Mouse (Mus musculus): ENCODE results near the gene Gtf2h1. TPM values are rescaled to one million over a fixed set of nuclear protein-coding genes. Genes with fewer than 3 reads are reported as not detected.

Gtf2h1 gene
- polyA plus RNA-seq, 1 experiment from 2014 or later, result 54.0 TPM

DNA sequence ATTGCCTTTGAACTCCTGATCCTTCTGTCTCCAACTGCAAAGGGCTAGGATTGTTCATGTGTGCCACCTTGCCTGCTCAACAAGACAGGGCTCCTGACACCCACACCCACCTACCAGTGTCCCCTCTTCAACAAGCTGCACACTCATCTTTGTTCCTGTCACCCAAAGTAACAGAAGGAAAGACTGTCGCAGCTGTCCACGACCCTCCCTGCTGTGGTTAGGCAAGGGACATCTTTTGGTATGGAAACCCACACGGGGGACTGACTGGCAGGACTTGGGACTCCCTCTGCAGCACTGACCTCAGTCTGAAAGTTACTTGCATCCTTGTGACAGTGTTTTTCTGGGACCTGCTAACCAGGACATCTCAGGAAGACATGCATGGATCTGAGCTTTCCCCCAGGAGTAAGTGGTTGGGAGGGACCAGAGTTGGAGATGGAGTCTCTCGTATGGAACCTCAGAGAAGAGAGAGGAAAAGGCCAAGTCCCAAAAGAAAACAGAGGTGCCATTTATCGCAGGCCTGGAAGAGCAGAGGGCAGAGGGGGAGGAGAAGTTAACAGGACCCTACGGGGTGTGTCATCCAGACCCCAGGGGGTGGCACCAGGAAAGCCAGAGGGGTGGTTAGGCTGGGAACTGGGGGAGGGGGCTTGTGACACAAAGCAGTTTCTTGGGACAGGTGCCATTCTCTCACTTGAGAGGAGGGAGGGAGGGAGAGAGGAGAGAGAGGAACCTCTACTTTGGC is 45.1 kb downstream of the Gtf2h1 start, which contains the start of gene Ldha:
Gene Ldha (plus strand): TSS at position 689 of the 739 bp plus-strand sequence.
- WGBS, result 22% methylated on average over 6 of the region's 6 CpGs
- H3K27me3 ChIP-seq, result 0 out of 2 replicates have a peak, but pooled peaks cover 6% of the 10 kb centered on the region
- H3K4me1 ChIP-seq, result peaks cover 26% of the 10 kb centered on the region
- no peak within 1 kb of the TSS for H3K4me3 ChIP-seq
- H3K9ac ChIP-seq, result no peak within 1 kb of the TSS
- no peaks in the 10 kb centered on the region for H3K36me3 ChIP-seq
- H3K4me2 ChIP-seq (replicated peaks), result no peak within 1 kb of the TSS
- no peaks in the 10 kb centered on the region for H3K9me3 ChIP-seq
- no peak for ATAC-seq (ENCODE audit: insufficient number of reproducible peaks, insufficient read depth, low FRiP score, low TSS enrichment)
- no peak within 1 kb of the TSS for H3K27ac ChIP-seq

- Histone ChIP-seq H3K27me3 (0 out of 2 replicates have a peak, but pooled peaks cover 6% of the 10 kb centered on the region), H3K36me3 (no peaks in the 10 kb centered on the region), H3K4me1 (peaks cover 32% of the 10 kb centered on the region), H3K4me3 (no peak overlapping the region), H3K9me3 (no peaks in the 10 kb centered on the region), H3K9ac (no peak overlapping the region), H3K27ac (no peak overlapping the region), H3K4me2 (replicated peaks) (no peak overlapping the region)
- WGBS, result 24% methylated on average over 5 of the region's 5 CpGs
- ATAC-seq (ENCODE audit: insufficient number of reproducible peaks, insufficient read depth, low FRiP score, low TSS enrichment), result no peak
Measured at GRCm38 (mm10) chr7:46842278-46842677, 46.4 kb downstream of the Gtf2h1 start.

- ATAC-seq (ENCODE audit: insufficient number of reproducible peaks, insufficient read depth, low FRiP score, low TSS enrichment), result no peak
- Histone ChIP-seq H3K9me3 (no peaks in the 10 kb centered on the region), H3K27me3 (0 out of 2 replicates have a peak, but pooled peaks cover 6% of the 10 kb centered on the region), H3K9ac (no peak overlapping the region), H3K4me1 (peaks cover 23% of the 10 kb centered on the region), H3K4me3 (no peak overlapping the region), H3K36me3 (peaks cover 5% of the 10 kb centered on the region), H3K27ac (no peak overlapping the region), H3K4me2 (replicated peaks) (no peak overlapping the region)
- WGBS, result 86% methylated on average over 4 of the region's 4 CpGs
Measured at GRCm38 (mm10) chr7:46843576-46843975, 47.7 kb downstream of the Gtf2h1 start.

DNA sequence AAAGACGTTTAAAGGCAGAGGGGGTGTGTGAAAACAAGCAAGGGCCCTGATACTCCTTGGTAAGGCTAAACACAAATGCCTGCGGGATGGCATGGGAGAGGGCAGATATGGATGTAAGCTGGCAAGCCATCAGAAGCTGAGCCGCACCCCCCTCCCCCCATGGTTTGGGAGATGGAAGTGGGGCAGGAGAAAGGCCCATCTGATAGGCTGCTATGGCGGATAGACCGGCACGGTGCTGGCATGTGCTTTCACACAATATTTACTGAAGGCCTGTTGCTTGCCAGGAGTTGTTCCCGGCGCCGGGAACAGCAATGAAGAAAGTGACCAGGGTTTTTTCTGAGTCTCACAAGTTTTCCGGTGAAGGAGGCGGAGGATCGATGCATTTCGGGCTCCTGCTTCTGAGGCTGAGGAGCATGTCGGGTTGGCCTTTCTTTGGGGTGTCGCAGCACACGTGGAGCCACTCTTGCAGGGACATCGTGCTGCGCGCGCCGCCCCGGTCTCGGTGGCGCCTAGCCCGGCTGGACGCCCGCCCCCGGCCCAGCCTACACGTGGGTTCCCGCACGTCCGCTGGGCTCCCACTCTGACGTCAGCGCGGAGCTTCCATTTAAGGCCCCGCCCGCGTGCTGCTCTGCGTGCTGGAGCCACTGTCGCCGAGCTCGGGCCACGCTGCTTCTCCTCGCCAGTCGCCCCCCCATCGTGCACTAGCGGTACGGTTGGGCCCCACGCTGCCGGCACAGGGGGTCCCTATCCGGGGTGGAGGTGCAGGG is 49.5 kb downstream of the Gtf2h1 start:
- peak; percentile 85 for ATAC-seq (ENCODE audit: insufficient number of reproducible peaks, insufficient read depth, low FRiP score, low TSS enrichment)
- H3K4me3 ChIP-seq, result peak overlapping the region; percentile 83
- 0 out of 2 replicates have a peak, but pooled peaks cover 6% of the 10 kb centered on the region for H3K27me3 ChIP-seq
- peaks cover 12% of the 10 kb centered on the region for H3K4me1 ChIP-seq
- H3K9me3 ChIP-seq, result no peaks in the 10 kb centered on the region
- H3K9ac ChIP-seq, result peak overlapping the region; percentile 85
- H3K27ac ChIP-seq, result peak overlapping the region; percentile 96
- peaks cover 23% of the 10 kb centered on the region for H3K36me3 ChIP-seq
- H3K4me2 ChIP-seq (replicated peaks), result peak overlapping the region; percentile 86
- under 1% methylated on average over 51 of the region's 51 CpGs for WGBS

DNA sequence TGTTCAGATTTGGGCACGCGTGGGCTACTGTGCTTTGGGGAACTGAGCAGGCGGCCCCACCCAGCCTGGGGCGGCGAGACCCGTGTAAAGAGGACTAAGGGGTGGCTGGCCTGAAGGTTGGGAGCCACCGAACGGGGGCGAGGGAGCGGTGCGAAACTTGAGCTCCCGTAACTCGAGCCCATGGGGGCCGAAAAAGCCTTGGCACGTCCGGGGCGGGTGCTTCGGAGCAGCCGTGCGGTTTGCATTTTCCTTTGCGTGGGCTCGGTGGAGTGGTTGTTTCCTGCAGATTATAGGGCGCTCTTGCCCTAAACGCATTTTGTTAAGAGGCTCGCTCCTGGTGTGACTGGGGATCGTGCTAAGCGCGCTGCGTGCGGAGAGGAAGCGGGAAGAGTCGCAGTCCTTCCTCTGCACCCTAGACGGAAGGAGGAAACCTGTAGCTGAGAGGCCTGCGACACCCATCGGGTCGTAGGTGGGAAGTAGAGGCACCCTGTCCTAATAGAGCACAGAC is 50.1 kb downstream of the Gtf2h1 start:
- no peaks in the 10 kb centered on the region for H3K9me3 ChIP-seq
- peaks cover 29% of the 10 kb centered on the region for H3K36me3 ChIP-seq
- H3K4me3 ChIP-seq, result peak overlapping the region; percentile 83
- H3K27ac ChIP-seq, result peak overlapping the region; percentile 96
- H3K27me3 ChIP-seq, result 0 out of 2 replicates have a peak, but pooled peaks cover 4% of the 10 kb centered on the region
- ATAC-seq (ENCODE audit: insufficient number of reproducible peaks, insufficient read depth, low FRiP score, low TSS enrichment), result peak; percentile 64
- H3K4me1 ChIP-seq, result peaks cover 12% of the 10 kb centered on the region
- H3K9ac ChIP-seq, result peak overlapping the region; percentile 85
- WGBS, result under 1% methylated on average over 36 of the region's 36 CpGs
- H3K4me2 ChIP-seq (replicated peaks), result peak overlapping the region; percentile 86

- Histone ChIP-seq H3K4me2 (replicated peaks) (peak overlapping the region; percentile 86), H3K9ac (peak overlapping the region; percentile 85), H3K36me3 (peaks cover 35% of the 10 kb centered on the region), H3K9me3 (no peaks in the 10 kb centered on the region), H3K27ac (peak overlapping the region; percentile 96), H3K27me3 (no peaks in the 10 kb centered on the region), H3K4me3 (peak overlapping the region; percentile 83), H3K4me1 (peaks cover 12% of the 10 kb centered on the region)
- peak; percentile 12; the same call in 1 of the 2 replicates for ATAC-seq (ENCODE audit: insufficient number of reproducible peaks, insufficient read depth, low FRiP score, low TSS enrichment)
- 1% methylated on average over 28 of the region's 28 CpGs for WGBS
Measured at GRCm38 (mm10) chr7:46846486-46847244, 50.8 kb downstream of the Gtf2h1 start.

- Histone ChIP-seq H3K4me1 (peaks cover 12% of the 10 kb centered on the region), H3K36me3 (peaks cover 62% of the 10 kb centered on the region), H3K4me2 (replicated peaks) (no peak overlapping the region), H3K9ac (no peak overlapping the region), H3K9me3 (no peaks in the 10 kb centered on the region), H3K27ac (no peak overlapping the region), H3K27me3 (no peaks in the 10 kb centered on the region), H3K4me3 (no peak overlapping the region)
- no peak for ATAC-seq (ENCODE audit: insufficient number of reproducible peaks, insufficient read depth, low FRiP score, low TSS enrichment)
- WGBS, result 74% methylated on average over 5 of the region's 5 CpGs
Measured at GRCm38 (mm10) chr7:46849287-46849686, 53.4 kb downstream of the Gtf2h1 start.

- Histone ChIP-seq H3K4me3 (no peak overlapping the region), H3K4me1 (peaks cover 6% of the 10 kb centered on the region; the same call in 1 of the 2 replicates), H3K27me3 (no peaks in the 10 kb centered on the region), H3K36me3 (peaks cover 79% of the 10 kb centered on the region), H3K9ac (no peak overlapping the region), H3K9me3 (no peaks in the 10 kb centered on the region), H3K4me2 (replicated peaks) (no peak overlapping the region), H3K27ac (no peak overlapping the region)
- 90% methylated on average over 7 of the region's 7 CpGs for WGBS
- ATAC-seq (ENCODE audit: insufficient number of reproducible peaks, insufficient read depth, low FRiP score, low TSS enrichment), result no peak
Measured at GRCm38 (mm10) chr7:46851026-46851425, 55.1 kb downstream of the Gtf2h1 start.

- no peak for ATAC-seq (ENCODE audit: insufficient number of reproducible peaks, insufficient read depth, low FRiP score, low TSS enrichment)
- 80% methylated on average over 1 of the region's 1 CpGs for WGBS
Measured at GRCm38 (mm10) chr7:46852666-46853065, 56.8 kb downstream of the Gtf2h1 start.

GRCm38 (mm10) chr7:46853365-46853764 is 57.5 kb downstream of the Gtf2h1 start:
- Histone ChIP-seq H3K9ac (no peak overlapping the region), H3K36me3 (peaks cover 81% of the 10 kb centered on the region), H3K27me3 (no peaks in the 10 kb centered on the region), H3K27ac (no peak overlapping the region), H3K4me3 (no peak overlapping the region), H3K4me1 (no peaks in the 10 kb centered on the region), H3K9me3 (no peaks in the 10 kb centered on the region), H3K4me2 (replicated peaks) (no peak overlapping the region)
- no peak for ATAC-seq (ENCODE audit: insufficient number of reproducible peaks, insufficient read depth, low FRiP score, low TSS enrichment)
- WGBS, result 88% methylated on average over 9 of the region's 9 CpGs

More at GRCm38 (mm10) chr7:46852666-46853065, 56.8 kb downstream of the Gtf2h1 start:
- Histone ChIP-seq H3K4me3 (no peak overlapping the region), H3K4me2 (replicated peaks) (no peak overlapping the region), H3K27me3 (no peaks in the 10 kb centered on the region), H3K9ac (no peak overlapping the region), H3K4me1 (no peaks in the 10 kb centered on the region), H3K9me3 (no peaks in the 10 kb centered on the region), H3K27ac (no peak overlapping the region), H3K36me3 (peaks cover 84% of the 10 kb centered on the region)
